Mouse (Mus musculus): ENCODE measurements around the gene Gm45062. TPM values are rescaled to one million over a fixed set of nuclear protein-coding genes. Genes with fewer than 3 reads are reported as not detected.

Gene Gm45062
- total and polyA plus RNA-seq, 3 experiments = 2.2 to 3.6 TPM; not detected in 1

DNA sequence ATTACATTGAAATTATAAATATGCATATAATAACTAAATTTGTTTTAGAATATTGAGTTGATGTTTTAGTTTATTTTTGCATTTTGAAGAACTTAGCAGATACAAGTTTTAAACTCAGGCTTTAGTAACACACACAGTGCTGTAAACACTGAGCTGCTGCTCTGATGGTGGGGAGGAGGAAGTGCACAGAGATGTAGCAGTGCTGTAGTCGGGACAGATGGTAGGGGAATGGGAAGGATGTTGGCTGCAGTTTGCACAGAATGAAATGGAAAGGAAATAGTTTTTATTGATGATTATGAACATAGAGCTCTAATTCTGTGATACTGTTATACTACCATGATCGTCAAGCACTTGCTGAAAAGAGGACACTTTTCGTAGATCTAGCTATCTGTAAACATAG is 32.2 kb upstream of the Gm45062 start:
- no peak overlapping the region for H3K27ac ChIP-seq (ENCODE audit: control insufficient read depth, low read depth, low read length)
- peaks cover 0 to 2% of the 10 kb centered on the region in 2 experiments; a peak in 2 of 4 replicates for H3K36me3 ChIP-seq (ENCODE audit: control insufficient read depth in 1 of 2, insufficient read depth in 2 of 2, low read length in 2 of 2)
- H3K27me3 ChIP-seq (ENCODE audit: control insufficient read depth in 1 of 2, insufficient read depth in 2 of 2, low read length in 2 of 2) = no peaks in the 10 kb centered on the region
- no peak for DNase-seq (ENCODE audit: low read depth, low spot score)
- H3K9me3 ChIP-seq (replicated peaks; ENCODE audit: insufficient read depth, low read length) = no peaks in the 10 kb centered on the region
- no peak for TF ChIP-seq TAL1 (IDR thresholded peaks at IDR 0.05; ENCODE audit: low read length)
- no peak for TF ChIP-seq ZC3H11A (IDR thresholded peaks at IDR 0.05; ENCODE audit: low read depth, low read length)
- TF ChIP-seq ZNF384 (IDR thresholded peaks at IDR 0.05; ENCODE audit: low read depth, low read length) = no peak
- TF ChIP-seq RCOR1 (IDR thresholded peaks at IDR 0.05; ENCODE audit: low read depth, low read length) = no peak
- no peak for TF ChIP-seq NRF1 (IDR thresholded peaks at IDR 0.05; ENCODE audit: insufficient read depth, low read depth, low read length, poor library complexity, severe bottlenecking)
- TF ChIP-seq SMC3 (IDR thresholded peaks at IDR 0.05; ENCODE audit: low read depth, low read length) = no peak
- TF ChIP-seq NELFE (IDR thresholded peaks at IDR 0.05; ENCODE audit: low read depth, low read length) = no peak
- TF ChIP-seq POLR2AphosphoS5 (IDR thresholded peaks at IDR 0.05; ENCODE audit: borderline replicate concordance, low read depth, low read length) = no peak
- no peak for TF ChIP-seq GATA1 (IDR thresholded peaks at IDR 0.05; ENCODE audit: low read depth, low read length)
- no peak for TF ChIP-seq JUND (IDR thresholded peaks at IDR 0.05; ENCODE audit: low read depth, low read length)
- no peak for TF ChIP-seq ZKSCAN1 (IDR thresholded peaks at IDR 0.05; ENCODE audit: low read depth, low read length)
- TF ChIP-seq CHD1 (IDR thresholded peaks at IDR 0.05; ENCODE audit: low read depth, low read length) = no peak
- no peak for TF ChIP-seq POLR2A (IDR thresholded peaks at IDR 0.05; ENCODE audit: control insufficient read depth in 1 of 2, insufficient read depth in 1 of 2, low read depth in 1 of 2, low read length in 2 of 2, poor library complexity in 1 of 2)
- TF ChIP-seq MYB (IDR thresholded peaks at IDR 0.05; ENCODE audit: low read depth, low read length) = no peak
- TF ChIP-seq MYC (IDR thresholded peaks at IDR 0.05; ENCODE audit: low read depth, low read length) = no peak
- no peak for TF ChIP-seq UBTF (IDR thresholded peaks at IDR 0.05; ENCODE audit: borderline replicate concordance, insufficient read depth, low read depth, low read length)
- TF ChIP-seq MEF2A (IDR thresholded peaks at IDR 0.05; ENCODE audit: extremely low read depth, insufficient replicate concordance, low read depth, low read length, poor library complexity, severe bottlenecking) = no peak
- TF ChIP-seq ETS1 (IDR thresholded peaks at IDR 0.05; ENCODE audit: low read depth, low read length) = no peak
- TF ChIP-seq EP300 (IDR thresholded peaks at IDR 0.05; ENCODE audit: low read depth in 1 of 2, low read length in 2 of 2) = no peak
- no peak overlapping the region for H3K4me3 ChIP-seq (ENCODE audit: control insufficient read depth in 1 of 2, insufficient read depth in 1 of 2, low read depth in 2 of 2, low read length in 2 of 2)
- no peak overlapping the region for H3K9ac ChIP-seq (ENCODE audit: control insufficient read depth, low read depth, low read length, poor library complexity, severe bottlenecking)
- H3K4me1 ChIP-seq (ENCODE audit: control insufficient read depth in 1 of 2, insufficient read depth in 2 of 2, low read length in 2 of 2) = no peaks in the 10 kb centered on the region
- H3K79me2 ChIP-seq (ENCODE audit: control insufficient read depth, insufficient read depth, low read length, poor library complexity) = no peaks in the 10 kb centered on the region

GRCm38 (mm10) chr6:8228596-8228995 is 30.7 kb upstream of the Gm45062 start:
- Histone ChIP-seq H3K27me3 (ENCODE audit: control insufficient read depth in 1 of 2, insufficient read depth in 2 of 2, low read length in 2 of 2) (no peaks in the 10 kb centered on the region), H3K79me2 (ENCODE audit: control insufficient read depth, insufficient read depth, low read length, poor library complexity) (no peaks in the 10 kb centered on the region), H3K27ac (ENCODE audit: control insufficient read depth, low read depth, low read length) (no peak overlapping the region), H3K9ac (ENCODE audit: control insufficient read depth, low read depth, low read length, poor library complexity, severe bottlenecking) (no peak overlapping the region), H3K9me3 (replicated peaks; ENCODE audit: insufficient read depth, low read length) (no peaks in the 10 kb centered on the region), H3K4me3 (ENCODE audit: control insufficient read depth in 1 of 2, insufficient read depth in 1 of 2, low read depth in 2 of 2, low read length in 2 of 2) (no peak overlapping the region), H3K4me1 (ENCODE audit: control insufficient read depth in 1 of 2, insufficient read depth in 2 of 2, low read length in 2 of 2) (no peaks in the 10 kb centered on the region), H3K36me3 (ENCODE audit: control insufficient read depth in 1 of 2, insufficient read depth in 2 of 2, low read length in 2 of 2) (peaks cover 0 to 3% of the 10 kb centered on the region in 2 experiments; a peak in 2 of 4 replicates)
- no peak for DNase-seq (ENCODE audit: low read depth, low spot score)
- TF ChIP-seq ETS1 (IDR thresholded peaks at IDR 0.05; ENCODE audit: low read depth, low read length) (no peak), CTCF (IDR thresholded peaks at IDR 0.05 in 2 of 3, conservative IDR thresholded peaks at IDR 0.05 in 1 of 3; ENCODE audit: control insufficient read depth in 1 of 3, insufficient read depth in 1 of 3, low read depth in 2 of 3, low read length in 3 of 3, poor library complexity in 1 of 3, severe bottlenecking in 1 of 3) (no peak), USF2 (IDR thresholded peaks at IDR 0.05; ENCODE audit: borderline replicate concordance in 1 of 2, insufficient read depth in 1 of 2, low read depth in 1 of 2, low read length in 2 of 2) (no peak), MYC (IDR thresholded peaks at IDR 0.05; ENCODE audit: low read depth, low read length) (no peak), POLR2AphosphoS2 (IDR thresholded peaks at IDR 0.05; ENCODE audit: low read length) (no peak), SIN3A (IDR thresholded peaks at IDR 0.05; ENCODE audit: low read length) (no peak), POLR2A (IDR thresholded peaks at IDR 0.05; ENCODE audit: control insufficient read depth in 1 of 2, insufficient read depth in 1 of 2, low read depth in 1 of 2, low read length in 2 of 2, poor library complexity in 1 of 2) (no peak), ELF1 (IDR thresholded peaks at IDR 0.05; ENCODE audit: low read depth, low read length) (no peak), BHLHE40 (IDR thresholded peaks at IDR 0.05; ENCODE audit: borderline replicate concordance, low read depth, low read length) (no peak), MAZ (IDR thresholded peaks at IDR 0.05; ENCODE audit: low read depth, low read length) (no peak), MAFK (IDR thresholded peaks at IDR 0.05; ENCODE audit: borderline replicate concordance, low read depth, low read length) (no peak), ZMIZ1 (IDR thresholded peaks at IDR 0.05; ENCODE audit: low read depth, low read length) (no peak), NRF1 (IDR thresholded peaks at IDR 0.05; ENCODE audit: insufficient read depth, low read depth, low read length, poor library complexity, severe bottlenecking) (no peak), TAL1 (IDR thresholded peaks at IDR 0.05; ENCODE audit: low read length) (no peak), RAD21 (IDR thresholded peaks at IDR 0.05; ENCODE audit: low read depth, low read length) (no peak), EP300 (IDR thresholded peaks at IDR 0.05; ENCODE audit: low read depth in 1 of 2, low read length in 2 of 2) (no peak), MYB (IDR thresholded peaks at IDR 0.05; ENCODE audit: low read depth, low read length) (no peak), GATA1 (IDR thresholded peaks at IDR 0.05; ENCODE audit: low read depth, low read length) (no peak)
